Comparison of ENCODE assay signal across 26 mouse cellular contexts in genomic region chr17:46786952-46787351, GRCm38 (mm10). TPM values are rescaled to one million over a fixed set of nuclear protein-coding genes. Genes with fewer than 3 reads are reported as not detected.
DNase-seq lines count a peak whose midpoint lies in the region; ATAC-seq and TF ChIP-seq lines count a peak whose summit lies in the region.
"Had no signal": no experiment of that assay in that cellular context is flagged by ENCODE, and none has a peak within 500 bp of the region (broad histone marks: within the 10 kb centered on the region; RNA-seq: fewer than 3 reads in every experiment).

No protein-coding gene starts in this region.

- no peaks in the 10 kb centered on the region for H3K27me3 ChIP-seq in liver, postnatal 0 days (ENCODE audit: insufficient read depth, low read length)
- H3K27me3 ChIP-seq in liver, embryonic 13.5 days: peaks cover 7% of the 10 kb centered on the region; the same call in 1 of the 2 replicates
- H3K27me3 ChIP-seq in hindbrain, embryonic 14.5 days (ENCODE audit: control insufficient read depth, insufficient read depth, low read length): no peaks in the 10 kb centered on the region
- H3K27me3 ChIP-seq: embryonic facial prominence, embryonic 12.5 days; forebrain, embryonic 13.5 days; hindbrain, embryonic 12.5 days; Patski had no signal

- no peak overlapping the region for H3K9ac ChIP-seq in liver, postnatal 0 days (replicated peaks)
- no peak overlapping the region for H3K9ac ChIP-seq in liver, embryonic 13.5 days
- H3K9ac ChIP-seq in hindbrain, embryonic 14.5 days: no peak overlapping the region
- H3K9ac ChIP-seq: embryonic facial prominence, embryonic 12.5 days; forebrain, embryonic 13.5 days; forebrain, postnatal 0 days; hindbrain, embryonic 12.5 days had no signal

- DNase-seq in liver: peak; percentile 40
- no peak for DNase-seq in liver, postnatal 0 days
- peak; percentile 57 for DNase-seq in liver, embryonic 13.5 days
- DNase-seq in hindbrain, embryonic 14.5 days (ENCODE audit: low spot score): no peak
- no peak for DNase-seq in layer of hippocampus, postnatal 10 days (ENCODE audit: low spot score in 2 of 2)
- DNase-seq: adrenal gland, postnatal 14 days; cerebellum, adult 2 months; cerebellum, postnatal 14 days; embryo, embryonic 11 days; forebrain, postnatal 0 days; gastrocnemius, postnatal 36 days; heart, adult 18-20 months; heart, postnatal 10 days; heart, postnatal 4 days had no signal

- H3K36me3 ChIP-seq in liver, postnatal 0 days (replicated peaks; ENCODE audit: insufficient read depth, low read length): no peaks in the 10 kb centered on the region
- no peaks in the 10 kb centered on the region for H3K36me3 ChIP-seq in liver, embryonic 13.5 days
- H3K36me3 ChIP-seq in hindbrain, embryonic 14.5 days (replicated peaks; ENCODE audit: control insufficient read depth, insufficient read depth): no peaks in the 10 kb centered on the region
- H3K36me3 ChIP-seq: embryonic facial prominence, embryonic 12.5 days; heart, embryonic 10.5 days; hindbrain, embryonic 12.5 days had no signal

- no peak overlapping the region for H3K27ac ChIP-seq in liver, postnatal 0 days (ENCODE audit: low read depth)
- H3K27ac ChIP-seq in liver, embryonic 13.5 days: peak overlapping the region; percentile 53; the same call in 1 of the 2 replicates
- no peak overlapping the region for H3K27ac ChIP-seq in hindbrain, embryonic 14.5 days
- H3K27ac ChIP-seq: embryonic facial prominence, embryonic 12.5 days; forebrain, embryonic 13.5 days; heart, embryonic 10.5 days; hindbrain, embryonic 12.5 days; hindbrain, postnatal 0 days had no signal

- no peak for TF ChIP-seq CTCF in liver, postnatal 0 days (IDR thresholded peaks at IDR 0.05; ENCODE audit: low read depth)

- H3K4me3 ChIP-seq in liver, postnatal 0 days (ENCODE audit: low read depth, low read length): no peak overlapping the region
- no peak overlapping the region for H3K4me3 ChIP-seq in liver, embryonic 13.5 days (replicated peaks)
- no peak overlapping the region for H3K4me3 ChIP-seq in hindbrain, embryonic 14.5 days (replicated peaks; ENCODE audit: low read length)
- H3K4me3 ChIP-seq: embryonic facial prominence, embryonic 12.5 days; forebrain, embryonic 13.5 days; heart, embryonic 10.5 days; hindbrain, embryonic 12.5 days had no signal

- TF ChIP-seq EP300 in liver, postnatal 0 days (IDR thresholded peaks at IDR 0.05; ENCODE audit: low read depth): no peak; the same call in 1 of the 2 replicates

- no peaks in the 10 kb centered on the region for H3K9me3 ChIP-seq in liver, postnatal 0 days (ENCODE audit: low read length)
- H3K9me3 ChIP-seq in liver, embryonic 13.5 days (replicated peaks): no peaks in the 10 kb centered on the region
- H3K9me3 ChIP-seq in hindbrain, embryonic 14.5 days (ENCODE audit: control insufficient read depth, low read length): no peaks in the 10 kb centered on the region
- H3K9me3 ChIP-seq: embryonic facial prominence, embryonic 12.5 days; forebrain, embryonic 13.5 days; heart, embryonic 10.5 days; hindbrain, embryonic 12.5 days had no signal

- peaks cover 6% of the 10 kb centered on the region; the same call in 1 of the 2 replicates for H3K4me1 ChIP-seq in liver, postnatal 0 days (ENCODE audit: insufficient read depth)
- peaks cover 21% of the 10 kb centered on the region for H3K4me1 ChIP-seq in liver, embryonic 13.5 days (replicated peaks)
- H3K4me1 ChIP-seq in hindbrain, embryonic 14.5 days (replicated peaks; ENCODE audit: control insufficient read depth, insufficient read depth, low read length): no peaks in the 10 kb centered on the region
- H3K4me1 ChIP-seq: embryonic facial prominence, embryonic 12.5 days; forebrain, embryonic 13.5 days; heart, embryonic 10.5 days; hindbrain, embryonic 12.5 days had no signal

- WGBS in liver, postnatal 0 days (ENCODE audit: insufficient replicate concordance): 46% methylated on average over 5 of the region's 5 CpGs
- 32% methylated on average over 5 of the region's 5 CpGs for WGBS in liver, embryonic 13.5 days (ENCODE audit: insufficient replicate concordance)
- 98% methylated on average over 5 of the region's 5 CpGs for WGBS in hindbrain, embryonic 14.5 days

- no peak for ATAC-seq in liver, postnatal 0 days
- ATAC-seq in liver, embryonic 13.5 days (ENCODE audit: low read depth): peak; percentile 62
- ATAC-seq in megakaryocyte progenitor cell, adult 5-6 weeks (replicated peaks; ENCODE audit: poor library complexity): peak; percentile 19
- ATAC-seq in monocyte, adult 5-6 weeks (replicated peaks; ENCODE audit: insufficient number of reproducible peaks, low FRiP score, low TSS enrichment, poor library complexity, severe bottlenecking): no peak
- ATAC-seq in hindbrain, embryonic 14.5 days (ENCODE audit: low FRiP score): no peak
- ATAC-seq: activated CD4-positive, CD25-positive, alpha-beta regulatory T cell, adult 4 months; forebrain, embryonic 13.5 days; forebrain, postnatal 0 days; hindbrain, postnatal 0 days; Patski had no signal

- no peak overlapping the region for H3K4me2 ChIP-seq in liver, postnatal 0 days (ENCODE audit: low read depth, low read length)
- H3K4me2 ChIP-seq in liver, embryonic 13.5 days: peak overlapping the region; percentile 17; the same call in 1 of the 2 replicates
- no peak overlapping the region for H3K4me2 ChIP-seq in hindbrain, embryonic 14.5 days (replicated peaks)
- H3K4me2 ChIP-seq: embryonic facial prominence, embryonic 12.5 days; forebrain, embryonic 13.5 days; hindbrain, embryonic 12.5 days had no signal

RNA-seq across cellular contexts. Expression of gene Rpl7l1, which starts 4.5 kb away (rescaled TPM):
- polyA plus RNA-seq in liver, postnatal 0 days (2015; fragmentation: Nextera tagmentation; extraction: Ambion mirVana): 63.6 and 64.1 TPM in 2 replicates
- polyA plus RNA-seq in liver, embryonic 13.5 days (2015; fragmentation: Nextera tagmentation; extraction: Ambion mirVana): 108 and 131 TPM in 2 replicates
- total RNA-seq in megakaryocyte progenitor cell, adult 5-6 weeks (2015): 113 and 123 TPM in 2 replicates
- total RNA-seq in megakaryocyte progenitor cell, adult 5-6 weeks (2017): 142 and 179 TPM in 2 replicates
- 87.5 to 121 TPM (median 88.0 TPM) in 3 replicates for total RNA-seq in monocyte, adult 5-6 weeks (2017)
- 73.8 and 81.9 TPM in 2 replicates for polyA plus RNA-seq in hindbrain, embryonic 14.5 days (2014; fragmentation: Nextera tagmentation; extraction: Ambion mirVana)
- 10 to 100 TPM; 54.3 to 57.4 TPM for total RNA-seq in layer of hippocampus, postnatal 10 days (2021)

RNA-seq across cellular contexts. Expression of gene 2310039H08Rik, which starts 14.5 kb away (rescaled TPM):
- 192 and 213 TPM in 2 replicates for polyA plus RNA-seq in liver, postnatal 0 days (2015; fragmentation: Nextera tagmentation; extraction: Ambion mirVana)
- 44.5 and 51.4 TPM in 2 replicates for polyA plus RNA-seq in liver, embryonic 13.5 days (2015; fragmentation: Nextera tagmentation; extraction: Ambion mirVana)
- total RNA-seq in megakaryocyte progenitor cell, adult 5-6 weeks (2015): 27.3 and 28.5 TPM in 2 replicates
- total RNA-seq in megakaryocyte progenitor cell, adult 5-6 weeks (2017): 10.0 and 16.5 TPM in 2 replicates
- total RNA-seq in monocyte, adult 5-6 weeks (2017): 4.2 to 8.7 TPM (median 4.2 TPM) in 3 replicates
- polyA plus RNA-seq in hindbrain, embryonic 14.5 days (2014; fragmentation: Nextera tagmentation; extraction: Ambion mirVana): 54.1 and 68.5 TPM in 2 replicates
- total RNA-seq in layer of hippocampus, postnatal 10 days (2021): 10 to 100 TPM; 15.0 to 17.1 TPM

RNA-seq across cellular contexts. Expression of gene Ptcra, which starts 23.4 kb away (rescaled TPM):
- polyA plus RNA-seq in liver, postnatal 0 days (2015; fragmentation: Nextera tagmentation; extraction: Ambion mirVana): 0.11 and 0.14 TPM in 2 replicates
- polyA plus RNA-seq in liver, embryonic 13.5 days (2015; fragmentation: Nextera tagmentation; extraction: Ambion mirVana): 0.30 and 0.32 TPM in 2 replicates
- total RNA-seq in megakaryocyte progenitor cell, adult 5-6 weeks (2015): 0.72 and 0.73 TPM in 2 replicates
- not detected in 2 replicates for total RNA-seq in megakaryocyte progenitor cell, adult 5-6 weeks (2017)
- 0.38 TPM in 1 of 3 replicates, not detected in the others for total RNA-seq in monocyte, adult 5-6 weeks (2017)
- 0.21 and 0.35 TPM in 2 replicates for polyA plus RNA-seq in hindbrain, embryonic 14.5 days (2014; fragmentation: Nextera tagmentation; extraction: Ambion mirVana)
- total RNA-seq in layer of hippocampus, postnatal 10 days (2021): not detected
- total RNA-seq: adrenal gland, adult 18-20 months; common myeloid progenitor, adult 5-6 weeks; forebrain, postnatal 0 days; gastrocnemius, adult 18-20 months; gastrocnemius, postnatal 36 days; heart, adult 18-20 months; heart, postnatal 10 days; heart, postnatal 4 days; hindbrain, postnatal 0 days had no signal
- polyA plus RNA-seq: activated CD4-positive, CD25-positive, alpha-beta regulatory T cell, adult 4 months had no signal

RNA-seq across cellular contexts. Expression of gene Cnpy3, which starts 34.9 kb away (rescaled TPM):
- 23.0 and 24.1 TPM in 2 replicates for polyA plus RNA-seq in liver, postnatal 0 days (2015; fragmentation: Nextera tagmentation; extraction: Ambion mirVana)
- 30.2 and 30.9 TPM in 2 replicates for polyA plus RNA-seq in liver, embryonic 13.5 days (2015; fragmentation: Nextera tagmentation; extraction: Ambion mirVana)
- 30.6 and 34.3 TPM in 2 replicates for total RNA-seq in megakaryocyte progenitor cell, adult 5-6 weeks (2015)
- total RNA-seq in megakaryocyte progenitor cell, adult 5-6 weeks (2017): 101 and 102 TPM in 2 replicates
- 88.2 to 109 TPM (median 106 TPM) in 3 replicates for total RNA-seq in monocyte, adult 5-6 weeks (2017)
- polyA plus RNA-seq in hindbrain, embryonic 14.5 days (2014; fragmentation: Nextera tagmentation; extraction: Ambion mirVana): 60.0 and 60.4 TPM in 2 replicates
- total RNA-seq in layer of hippocampus, postnatal 10 days (2021): 10 to 100 TPM; 48.2 to 56.3 TPM

RNA-seq across cellular contexts. Expression of gene Gnmt, which starts 58.0 kb away (rescaled TPM):
- 707 and 780 TPM in 2 replicates for polyA plus RNA-seq in liver, postnatal 0 days (2015; fragmentation: Nextera tagmentation; extraction: Ambion mirVana)
- polyA plus RNA-seq in liver, embryonic 13.5 days (2015; fragmentation: Nextera tagmentation; extraction: Ambion mirVana): 11.0 and 11.7 TPM in 2 replicates
- total RNA-seq in megakaryocyte progenitor cell, adult 5-6 weeks (2015): not detected in 2 replicates
- total RNA-seq in megakaryocyte progenitor cell, adult 5-6 weeks (2017): not detected in 2 replicates
- 2.2 to 3.4 TPM (median 3.1 TPM) in 3 replicates for total RNA-seq in monocyte, adult 5-6 weeks (2017)
- polyA plus RNA-seq in hindbrain, embryonic 14.5 days (2014; fragmentation: Nextera tagmentation; extraction: Ambion mirVana): 0.88 and 1.1 TPM in 2 replicates
- under 1 TPM; 0.33 to 0.59 TPM for total RNA-seq in layer of hippocampus, postnatal 10 days (2021)
- total RNA-seq: common myeloid progenitor, adult 5-6 weeks; forebrain, postnatal 0 days had no signal

Comparison
In these comparisons a context has a peak if more than half of its experiments do, and no peak if none do; other contexts are left out.
1. DNase-seq: peak in liver (single experiment) and liver, embryonic 13.5 days (single experiment); none in liver, postnatal 0 days (single experiment), hindbrain, embryonic 14.5 days (single experiment) and layer of hippocampus, postnatal 10 days (0 of 2).
2. ATAC-seq: peak in liver, embryonic 13.5 days (single experiment) and megakaryocyte progenitor cell, adult 5-6 weeks (single experiment); none in liver, postnatal 0 days (single experiment), monocyte, adult 5-6 weeks (single experiment) and hindbrain, embryonic 14.5 days (single experiment).